Mouse (Mus musculus) olfactory bulb, adult 2 months (tissue): ENCODE measurements around the gene Reps1.

ENCODE experiments used
- CTCF ChIP-seq: fragments of 200-500 bp; IDR thresholded peaks from 2 replicates; pipeline ENCODE4 v1.5.1; 2012; ENCODE audit warnings: low read depth, mild to moderate bottlenecking, low read length, moderate library complexity; ENCODE audit not compliant: insufficient read depth
- POLR2A ChIP-seq: fragments of 200-500 bp; IDR thresholded peaks from 2 replicates; pipeline ENCODE4 v1.6.1; 2012; ENCODE audit warnings: mild to moderate bottlenecking, low read depth, low read length, moderate library complexity; ENCODE audit not compliant: insufficient read depth

DNA sequence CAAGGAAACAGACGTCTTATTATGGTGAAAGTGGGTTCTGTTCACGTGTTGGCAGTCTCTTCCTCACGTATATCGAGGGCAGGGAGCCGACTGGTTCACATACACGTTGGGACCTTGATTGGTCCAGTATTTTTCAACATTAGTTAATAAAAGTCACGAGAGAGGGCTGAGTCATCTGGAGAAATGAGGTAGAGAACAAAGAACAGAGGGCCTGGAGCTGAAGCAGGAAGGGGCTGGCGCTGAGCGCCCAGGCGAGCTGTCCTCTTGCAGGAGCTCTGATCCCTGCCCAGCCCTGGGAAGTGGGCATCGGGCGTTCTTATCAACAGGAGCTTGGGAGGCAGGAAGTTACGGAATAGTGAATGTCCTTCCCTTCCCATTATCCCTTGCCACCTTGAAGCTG is 4.1 kb downstream of the Reps1 start:
- TF ChIP-seq POLR2A (no peak), CTCF (no peak)
